Mouse (Mus musculus) hindbrain, embryonic 14.5 days (tissue): ENCODE measurements around the gene Ccdc106. TPM values are rescaled to one million over a fixed set of nuclear protein-coding genes. Genes with fewer than 3 reads are reported as not detected.
"Not testable (repeated sequence)": the region's sequence is repeated elsewhere in the genome, so short reads cannot be mapped to it uniquely, and the experiment has no call there.

Experiments used
- ATAC-seq: fragments of 200-750 bp; cut with Nextera tagmentation; 2 replicates; pipeline ENCODE4 v1.8.0; 2017; ENCODE audit warnings: moderate number of reproducible peaks, mild to moderate bottlenecking, moderate TSS enrichment, moderate library complexity; ENCODE audit not compliant: low FRiP score
- DNase-seq: peaks from one replicate; pipeline ENCODE4 v3.0.0-alpha.2; 2015; ENCODE audit warnings: low spot score
- H3K27ac ChIP-seq: fragments of 300-500 bp; sonication (generic); 2 replicates; pipeline ENCODE4 v1.5.1; 2014; ENCODE audit warnings: mild to moderate bottlenecking, moderate library complexity
- H3K27me3 ChIP-seq: fragments of 300-500 bp; sonication (generic); 2 replicates; pipeline ENCODE4 v1.6.1; 2014; ENCODE audit warnings: mild to moderate bottlenecking, low read length, mixed read lengths; ENCODE audit not compliant: control insufficient read depth, insufficient read depth
- H3K36me3 ChIP-seq: fragments of 300-500 bp; sonication (generic); replicated peaks from 2 replicates; pipeline ENCODE4 v1.6.1; 2014; ENCODE audit not compliant: control insufficient read depth, insufficient read depth
- H3K4me1 ChIP-seq: fragments of 300-500 bp; sonication (generic); replicated peaks from 2 replicates; pipeline ENCODE4 v1.6.1; 2014; ENCODE audit warnings: antibody characterized with exemption, low read length, mixed read lengths; ENCODE audit not compliant: control insufficient read depth, insufficient read depth
- H3K4me2 ChIP-seq: fragments of 300-500 bp; sonication (generic); replicated peaks from 2 replicates; pipeline ENCODE4 v1.6.1; 2014; ENCODE audit warnings: mild to moderate bottlenecking, moderate library complexity
- H3K4me3 ChIP-seq: fragments of 300-500 bp; sonication (generic); replicated peaks from 2 replicates; pipeline ENCODE4 v1.5.1; 2014; ENCODE audit warnings: mild to moderate bottlenecking, low read length
- H3K9ac ChIP-seq: fragments of 300-500 bp; sonication (generic); 2 replicates; pipeline ENCODE4 v1.6.1; 2014
- H3K9me3 ChIP-seq: fragments of 300-500 bp; sonication (generic); 2 replicates; pipeline ENCODE4 v1.6.1; 2016; ENCODE audit warnings: low read length; ENCODE audit not compliant: control insufficient read depth
- WGBS: fragments of 180-500 bp; shearing (Covaris S2); extraction: QIAGEN DNeasy Blood & Tissue Kit; methylation state at CpG from one replicate; pipeline ENCODE4 v1.1.7; 2014; 5-methylcytosine and 5-hydroxymethylcytosine counted together
- polyA plus RNA-seq: library from polyadenylated mRNA; unstranded; fragments of >200 nt; fragmentation: Nextera tagmentation; extraction: Ambion mirVana; gene quantifications from 2 replicates; pipeline ENCODE4 v1.2.1, GENCODE M21; 2014

The Ccdc106 gene
- polyA plus RNA-seq, 1 experiment from 2014 or later, result 53.3 TPM

DNA sequence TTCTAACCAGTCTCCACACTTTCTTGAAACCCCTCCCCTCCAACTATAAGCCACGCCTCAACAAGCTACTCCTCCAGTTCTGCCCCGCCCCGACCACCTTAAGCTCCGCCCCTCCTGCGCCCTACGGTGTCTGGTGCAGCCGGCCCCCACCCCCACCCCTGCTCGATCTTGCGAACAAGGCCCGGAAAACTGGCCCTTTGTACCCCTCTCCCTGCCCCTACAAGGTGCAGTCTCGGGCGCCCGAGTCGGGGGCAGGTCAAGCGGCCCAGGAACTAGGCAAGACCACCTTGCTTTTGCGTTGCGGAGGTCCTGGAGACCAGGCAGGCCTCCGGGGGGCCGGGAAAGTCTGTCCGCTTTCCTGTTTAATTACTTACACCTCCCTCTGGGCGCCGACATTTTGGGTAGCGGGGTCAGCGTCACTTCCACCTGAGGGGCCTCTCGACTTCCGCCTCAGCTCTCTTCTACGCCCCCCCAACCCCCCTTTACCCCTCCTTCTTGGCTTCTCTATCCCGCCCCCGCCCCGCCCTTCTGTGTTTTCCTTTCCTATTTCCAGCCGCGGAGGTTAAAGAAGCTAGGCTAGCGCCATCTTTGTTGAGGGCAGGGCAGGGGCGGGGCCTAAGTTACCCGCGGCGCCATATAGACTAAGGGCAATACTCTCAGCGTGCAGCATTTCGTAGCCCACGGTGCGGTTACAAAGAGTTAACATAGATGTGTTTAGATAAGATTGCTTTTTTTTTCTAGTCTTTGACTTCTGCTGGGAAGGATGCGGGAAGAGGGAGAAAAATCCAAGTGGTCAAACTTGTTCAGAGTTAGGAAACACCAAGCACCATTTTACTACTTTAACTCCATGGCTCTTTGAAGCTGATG, 5.9 kb upstream of the Ccdc106 start, which contains the start of the genes Zfp524 and Fiz1:
Gene Zfp524 (plus strand): TSS at position 165 of the 867 bp plus-strand sequence.
Gene Fiz1 (minus strand): TSS at position 447 of the 867 bp plus-strand sequence.
- Histone ChIP-seq H3K36me3 (peaks cover 34% of the 10 kb centered on the region), H3K9me3 (no peaks in the 10 kb centered on the region), H3K9ac (peak within 1 kb of the TSS; percentile 81), H3K27me3 (no peaks in the 10 kb centered on the region), H3K4me2 (peak within 1 kb of the TSS; percentile 68), H3K4me1 (peaks cover 8% of the 10 kb centered on the region), H3K4me3 (peak within 1 kb of the TSS; percentile 72), H3K27ac (peak within 1 kb of the TSS; percentile 98)
- WGBS, result under 1% methylated on average over 42 of the region's 42 CpGs
- peak; percentile 98 for DNase-seq
- ATAC-seq, result peak; percentile 83

DNA sequence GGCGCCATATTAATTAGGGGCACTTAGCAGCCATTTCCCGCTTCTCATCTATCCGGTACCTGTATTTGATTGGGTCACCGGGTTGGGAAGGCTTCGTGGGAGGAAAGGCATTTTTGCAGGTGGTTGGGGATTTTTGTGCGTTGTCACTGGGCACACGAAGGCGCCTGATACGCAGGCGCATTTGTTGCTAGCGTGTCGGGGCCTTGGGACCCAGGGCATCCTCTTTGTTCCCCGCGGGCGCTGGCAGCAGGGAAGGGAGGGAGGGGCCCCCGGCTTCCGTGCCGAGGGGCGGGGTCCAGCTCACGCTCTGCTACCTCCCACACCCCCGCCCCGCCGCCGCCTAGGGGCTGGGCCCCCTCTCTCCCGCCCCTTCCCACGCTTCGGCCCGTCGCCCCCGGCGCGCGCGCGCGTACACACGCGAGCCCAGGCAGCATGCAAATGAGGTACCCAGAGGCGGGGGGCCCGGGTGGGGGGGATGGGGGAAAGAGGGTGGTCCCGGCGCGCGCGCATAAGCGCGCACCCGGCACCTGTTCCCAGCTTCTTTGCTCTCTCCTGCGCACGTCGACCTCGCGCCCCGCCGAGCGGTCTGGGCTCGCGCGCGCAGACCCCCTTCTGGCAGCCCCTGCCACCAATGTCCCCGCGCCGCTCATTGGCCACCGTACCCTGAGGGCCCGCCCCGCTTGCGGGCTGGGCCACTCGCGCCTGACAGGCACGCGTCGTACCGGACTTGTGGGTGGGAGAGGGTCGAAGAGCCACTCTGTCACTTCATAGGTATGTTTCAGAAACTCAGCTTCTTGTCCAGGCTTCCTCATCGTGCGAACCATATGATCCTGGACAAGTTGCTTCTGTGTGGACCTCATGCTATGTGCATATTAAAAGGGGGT, 5.0 kb upstream of the Ccdc106 start, which contains the start of gene Gm44973:
Gene Gm44973 (plus strand): TSS at position 379 of the 884 bp plus-strand sequence.
- Histone ChIP-seq H3K36me3 (peaks cover 26% of the 10 kb centered on the region), H3K4me2 (peak within 1 kb of the TSS; percentile 68), H3K9me3 (no peaks in the 10 kb centered on the region), H3K9ac (peak within 1 kb of the TSS; percentile 81), H3K4me1 (peaks cover 11% of the 10 kb centered on the region), H3K27ac (peak within 1 kb of the TSS; percentile 98), H3K4me3 (peak within 1 kb of the TSS; percentile 72), H3K27me3 (no peaks in the 10 kb centered on the region)
- WGBS, result under 1% methylated on average over 56 of the region's 76 CpGs
- ATAC-seq (peak; percentile 81), DNase-seq (peak; percentile 88)

DNA sequence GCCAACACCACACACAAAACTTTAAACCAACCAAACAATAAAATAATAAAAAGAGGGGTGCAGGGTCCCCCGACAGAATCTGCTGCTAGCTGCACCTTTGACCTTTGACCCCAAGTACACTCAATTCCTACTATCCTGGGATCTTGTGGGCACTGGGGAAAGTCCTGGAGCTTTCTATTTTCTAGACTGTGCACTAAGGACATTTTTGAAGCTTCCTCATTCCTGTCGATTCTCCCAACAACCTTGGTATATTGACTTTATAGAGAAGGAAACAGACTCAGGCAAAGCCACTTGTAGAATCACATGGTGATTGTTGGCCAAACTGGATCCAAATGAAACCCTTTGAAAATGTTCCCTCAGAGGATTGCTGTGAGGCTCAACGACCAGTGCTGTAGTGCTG, 4.3 kb upstream of the Ccdc106 start:
- WGBS, result 68% methylated on average over 3 of the region's 3 CpGs
- ATAC-seq (no peak), DNase-seq (peak; percentile 40)
- H3K9me3 ChIP-seq, result no peaks in the 10 kb centered on the region
- peak overlapping the region; percentile 72 for H3K4me3 ChIP-seq
- peak overlapping the region; percentile 69 for H3K9ac ChIP-seq
- peak overlapping the region; percentile 68 for H3K4me2 ChIP-seq
- H3K27ac ChIP-seq, result peak overlapping the region; percentile 98
- H3K27me3 ChIP-seq, result no peaks in the 10 kb centered on the region
- H3K36me3 ChIP-seq, result peaks cover 19% of the 10 kb centered on the region
- H3K4me1 ChIP-seq, result peaks cover 13% of the 10 kb centered on the region

- ATAC-seq, result no peak
- no peak for DNase-seq
- 99% methylated on average over 2 of the region's 2 CpGs for WGBS
Measured at GRCm38 (mm10) chr7:5016920-5017319, 3.4 kb upstream of the Ccdc106 start.

GRCm38 (mm10) chr7:5017352-5017751, 3.0 kb upstream of the Ccdc106 start:
- Histone ChIP-seq H3K4me3 (no peak overlapping the region), H3K4me2 (no peak overlapping the region), H3K4me1 (peaks cover 20% of the 10 kb centered on the region), H3K27me3 (no peaks in the 10 kb centered on the region), H3K36me3 (peaks cover 15% of the 10 kb centered on the region), H3K27ac (no peak overlapping the region), H3K9me3 (no peaks in the 10 kb centered on the region), H3K9ac (no peak overlapping the region)
- WGBS, result 90% methylated on average over 16 of the region's 16 CpGs
- DNase-seq, result no peak
- ATAC-seq, result no peak

More at GRCm38 (mm10) chr7:5016920-5017319, 3.4 kb upstream of the Ccdc106 start:
- H3K4me1 ChIP-seq, result peaks cover 20% of the 10 kb centered on the region
- H3K36me3 ChIP-seq, result peaks cover 15% of the 10 kb centered on the region
- H3K4me3 ChIP-seq, result no peak overlapping the region
- H3K9me3 ChIP-seq, result no peaks in the 10 kb centered on the region
- no peak overlapping the region for H3K27ac ChIP-seq
- H3K27me3 ChIP-seq, result no peaks in the 10 kb centered on the region
- H3K9ac ChIP-seq, result no peak overlapping the region
- H3K4me2 ChIP-seq, result no peak overlapping the region

DNA sequence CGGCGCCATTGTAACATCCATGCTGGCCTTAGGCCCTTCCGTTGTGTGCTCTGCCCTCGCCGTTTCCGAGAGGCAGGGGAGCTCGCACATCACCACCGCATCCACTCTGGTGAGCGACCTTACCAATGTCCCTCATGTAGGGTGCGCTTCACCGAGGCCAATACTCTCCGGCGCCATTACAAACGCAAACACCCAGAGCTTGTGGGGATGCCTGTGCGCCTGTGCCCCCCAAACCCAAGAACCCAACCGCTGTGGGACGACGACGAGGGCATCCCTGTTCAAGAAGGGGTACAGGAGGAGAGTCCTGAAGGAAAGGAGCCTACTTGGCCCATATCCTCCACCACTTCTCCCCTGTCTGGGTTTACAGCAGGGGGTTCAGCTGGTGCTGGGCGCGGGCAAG, 2.4 kb upstream of the Ccdc106 start:
- Histone ChIP-seq H3K9me3 (no peaks in the 10 kb centered on the region), H3K9ac (no peak overlapping the region), H3K4me1 (peaks cover 20% of the 10 kb centered on the region), H3K36me3 (peaks cover 15% of the 10 kb centered on the region), H3K4me2 (no peak overlapping the region), H3K27me3 (no peaks in the 10 kb centered on the region), H3K4me3 (no peak overlapping the region), H3K27ac (no peak overlapping the region)
- DNase-seq, result no peak
- WGBS, result 96% methylated on average over 21 of the region's 21 CpGs
- ATAC-seq, result no peak

DNA sequence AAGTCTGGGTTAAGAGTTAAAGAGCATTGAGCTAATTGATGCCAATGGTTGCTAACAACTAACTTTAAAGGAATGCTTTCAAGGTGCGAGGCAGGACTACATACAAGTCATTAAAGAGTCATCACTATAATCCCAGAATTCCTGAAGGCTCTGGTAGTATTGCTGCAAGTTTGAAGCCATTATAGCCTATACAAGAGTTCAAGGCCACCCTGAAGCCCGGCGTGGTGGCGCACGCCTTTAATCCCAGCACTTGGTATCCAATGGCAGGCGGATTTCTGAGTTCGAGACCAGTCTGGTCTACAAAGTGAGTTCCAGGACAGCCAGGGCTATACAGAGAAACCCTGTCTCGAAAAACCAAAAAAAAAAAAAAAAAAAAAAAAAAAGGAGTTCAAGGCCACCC, 777 bp upstream of the Ccdc106 start:
- not testable (repeated sequence) for DNase-seq, H3K27me3 ChIP-seq, ATAC-seq, H3K9me3 ChIP-seq
- Histone ChIP-seq H3K4me1 (peaks cover 20% of the 10 kb centered on the region), H3K27ac (peak overlapping the region; percentile 86), H3K4me3 (peak overlapping the region; percentile 90), H3K4me2 (peak overlapping the region; percentile 66), H3K9ac (0 out of 2 replicates have a peak overlapping the region, but pooled peaks have one; percentile 95), H3K36me3 (peaks cover 20% of the 10 kb centered on the region)
- WGBS, result 34% methylated on average over 8 of the region's 8 CpGs

DNA sequence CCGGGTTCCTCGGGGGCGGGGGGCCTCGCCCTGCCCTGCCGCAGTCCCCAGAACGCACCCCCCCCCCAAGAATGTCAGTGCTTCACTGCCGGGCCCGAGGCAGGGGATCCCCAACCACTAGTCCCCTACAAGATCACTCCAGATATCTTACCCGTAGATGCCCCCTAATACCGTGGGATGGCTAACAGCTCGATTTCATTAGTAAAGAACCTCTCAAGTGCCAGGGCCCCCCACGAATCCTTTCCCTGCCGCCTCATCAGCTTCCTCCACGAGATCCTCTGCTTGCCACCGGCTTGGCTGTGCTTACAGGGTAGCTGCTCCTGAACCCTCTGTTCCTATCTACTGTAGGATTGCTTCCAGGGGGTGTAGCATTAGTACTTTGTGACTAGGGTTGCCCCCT, 332 bp downstream of the Ccdc106 start:
- H3K4me3 ChIP-seq, result peak overlapping the region; percentile 90
- WGBS, result under 1% methylated on average over 15 of the region's 15 CpGs
- peak overlapping the region; percentile 66 for H3K4me2 ChIP-seq
- H3K27me3 ChIP-seq, result no peaks in the 10 kb centered on the region
- peaks cover 20% of the 10 kb centered on the region for H3K36me3 ChIP-seq
- no peaks in the 10 kb centered on the region for H3K9me3 ChIP-seq
- H3K9ac ChIP-seq, result peak overlapping the region; percentile 95
- H3K4me1 ChIP-seq, result peaks cover 20% of the 10 kb centered on the region
- peak overlapping the region; percentile 86 for H3K27ac ChIP-seq
- peak; percentile 49; the same call in 1 of the 2 replicates for ATAC-seq
- no peak for DNase-seq

GRCm38 (mm10) chr7:5021197-5021596, 844 bp downstream of the Ccdc106 start:
- Histone ChIP-seq H3K4me2 (peak overlapping the region; percentile 66), H3K27ac (peak overlapping the region; percentile 86), H3K27me3 (no peaks in the 10 kb centered on the region), H3K4me3 (peak overlapping the region; percentile 90), H3K9me3 (no peaks in the 10 kb centered on the region), H3K4me1 (peaks cover 15% of the 10 kb centered on the region), H3K36me3 (peaks cover 20% of the 10 kb centered on the region), H3K9ac (peak overlapping the region; percentile 95)
- 54% methylated on average over 5 of the region's 5 CpGs for WGBS
- ATAC-seq, result no peak
- no peak for DNase-seq
